Mouse (Mus musculus) retina, postnatal 1 day (tissue): Measurements from ENCODE around the gene Slc4a4.
A peak's percentile ranks its signal among the peaks of the same experiment; 100 is the strongest.

Experiments used
- DNase-seq: peaks from one replicate; pipeline ENCODE4 v3.0.0-alpha.2; 2012

The Slc4a4 gene

DNA sequence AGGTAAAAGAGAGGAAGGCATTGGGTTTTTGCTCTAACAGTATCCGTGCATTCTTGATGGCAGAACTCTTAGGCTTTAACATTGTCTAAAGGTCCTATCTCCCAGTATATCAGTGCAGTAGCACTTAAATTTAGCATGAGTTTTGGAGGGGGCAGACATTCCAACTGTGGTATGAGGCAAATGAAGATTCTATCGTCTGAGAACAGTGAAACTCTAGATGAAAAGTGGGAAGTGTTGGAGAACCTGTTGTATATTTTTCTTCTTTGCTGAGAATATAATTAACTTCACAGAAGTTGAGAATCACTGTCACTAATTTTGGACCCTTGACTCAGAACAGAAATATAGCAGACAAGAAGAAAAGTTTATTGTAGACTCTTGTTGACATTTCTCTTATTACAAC lies 128.2 kb downstream of the Slc4a4 start:
- DNase-seq, result no peak

GRCm38 (mm10) chr5:89015878-89016277 lies 129.3 kb downstream of the Slc4a4 start:
- no peak for DNase-seq

DNA sequence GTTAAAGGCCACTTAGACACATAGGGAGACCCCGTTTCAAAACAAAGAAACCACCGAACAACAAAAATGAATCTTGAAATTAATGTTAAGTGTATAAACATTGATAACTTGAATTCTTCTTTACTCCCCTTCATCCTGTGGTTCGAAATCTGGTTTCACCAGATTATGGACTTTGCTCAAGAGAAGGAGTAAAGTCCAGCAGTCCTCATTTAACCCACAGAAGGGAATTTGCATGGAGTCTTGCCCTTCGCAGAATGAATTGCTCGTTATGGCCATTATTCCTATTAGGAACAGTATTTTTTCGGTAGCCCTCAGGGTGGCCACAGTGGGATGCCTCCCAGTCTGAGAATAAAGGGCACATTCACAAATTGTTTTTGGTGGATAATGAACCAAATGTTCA lies 131.9 kb downstream of the Slc4a4 start:
- DNase-seq, result no peak

DNA sequence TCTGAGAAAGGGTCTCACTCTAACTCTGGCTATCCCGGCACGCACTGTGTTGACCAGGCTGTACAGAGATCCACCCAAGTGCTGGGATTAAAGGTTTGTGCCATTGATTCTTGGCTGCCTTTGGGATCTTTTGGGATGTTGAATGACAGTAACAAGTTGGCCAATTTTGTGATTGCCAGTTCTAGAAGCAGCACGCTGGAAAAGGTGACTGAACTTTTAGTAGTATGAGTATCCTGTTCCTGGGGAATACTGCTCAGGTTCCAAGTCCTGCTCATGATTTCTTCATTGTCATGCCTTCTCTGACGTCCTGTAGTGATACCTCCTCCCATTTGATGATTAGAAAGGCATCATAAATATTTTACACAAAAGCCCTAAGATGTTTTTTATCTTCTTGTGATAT lies 137.8 kb downstream of the Slc4a4 start:
- DNase-seq, result no peak

DNA sequence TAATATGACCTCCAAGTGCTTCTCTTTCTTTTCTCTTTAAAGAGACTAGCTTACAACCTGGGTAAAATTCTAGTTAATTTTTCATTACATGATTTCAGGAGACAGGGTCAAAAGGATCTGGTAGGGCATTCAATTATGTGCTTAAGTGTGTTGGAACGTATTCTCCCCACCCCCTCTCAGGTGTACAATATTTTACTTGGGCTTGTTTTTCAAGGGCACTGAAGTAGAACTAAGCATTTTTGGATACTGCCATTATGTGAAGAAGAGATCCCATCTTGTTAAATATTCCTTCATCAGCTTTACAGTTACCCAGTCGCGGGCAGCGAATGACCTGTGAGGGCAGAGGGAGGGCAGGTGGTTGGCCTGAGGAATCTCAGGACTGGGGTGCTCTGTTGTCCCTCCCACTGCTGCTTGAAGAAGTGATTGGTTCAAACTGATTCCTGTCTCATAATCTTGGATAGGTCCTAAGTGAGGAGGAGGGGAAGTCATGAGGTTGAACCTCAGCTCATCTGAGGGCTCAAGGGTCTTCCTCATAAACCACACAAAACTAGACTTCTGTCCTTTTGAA lies 141.0 kb downstream of the Slc4a4 start:
- DNase-seq, result no peak

GRCm38 (mm10) chr5:89032647-89033046 lies 146.0 kb downstream of the Slc4a4 start:
- DNase-seq, result no peak

GRCm38 (mm10) chr5:89033256-89033655 lies 146.6 kb downstream of the Slc4a4 start:
- DNase-seq, result no peak

- DNase-seq, result peak; percentile 10
Observed at GRCm38 (mm10) chr5:89036147-89036546, 149.5 kb downstream of the Slc4a4 start.

DNA sequence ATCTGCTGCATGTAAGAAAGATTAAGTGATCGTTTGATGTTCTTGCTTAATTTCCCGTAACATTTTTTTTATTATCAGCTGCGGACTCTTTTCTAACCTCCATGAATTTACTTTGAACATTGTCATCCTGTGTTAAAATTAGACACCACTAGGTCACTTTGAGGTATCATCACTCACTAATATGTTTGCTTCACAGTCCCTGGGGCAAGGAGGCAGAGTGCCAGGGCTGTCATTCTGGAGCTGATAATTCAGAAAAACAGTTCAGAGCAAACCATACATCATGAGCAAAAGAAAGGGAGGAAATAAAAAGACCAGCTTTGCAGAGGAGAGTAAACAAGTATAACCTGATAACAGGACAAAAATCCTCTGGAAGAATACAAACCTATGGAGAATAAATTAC lies 154.2 kb downstream of the Slc4a4 start:
- peak; percentile 3 for DNase-seq

GRCm38 (mm10) chr5:89043846-89044245 lies 157.2 kb downstream of the Slc4a4 start:
- no peak for DNase-seq

GRCm38 (mm10) chr5:89044801-89045200 lies 158.2 kb downstream of the Slc4a4 start:
- no peak for DNase-seq

GRCm38 (mm10) chr5:89051577-89051976 lies 165.0 kb downstream of the Slc4a4 start:
- DNase-seq, result no peak

DNA sequence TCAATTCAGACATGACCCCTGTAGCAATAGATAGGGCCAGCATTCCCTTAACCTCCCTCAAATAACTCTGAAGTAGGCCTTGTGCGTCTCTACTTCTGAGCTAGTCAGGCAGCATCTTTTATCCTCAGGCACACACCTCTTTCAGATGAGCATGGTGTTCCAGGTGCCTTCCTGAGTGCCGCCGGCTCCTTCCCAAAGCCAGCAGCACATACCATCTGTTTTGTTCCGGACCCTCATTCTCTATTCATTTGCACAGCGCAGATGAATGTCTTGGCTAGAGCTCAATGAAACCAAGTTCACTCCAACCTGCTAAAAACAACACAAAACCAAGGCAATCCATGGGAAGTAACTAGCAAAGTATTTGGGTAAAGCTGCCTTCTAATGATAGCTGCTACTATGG lies 165.6 kb downstream of the Slc4a4 start:
- DNase-seq, result no peak

DNA sequence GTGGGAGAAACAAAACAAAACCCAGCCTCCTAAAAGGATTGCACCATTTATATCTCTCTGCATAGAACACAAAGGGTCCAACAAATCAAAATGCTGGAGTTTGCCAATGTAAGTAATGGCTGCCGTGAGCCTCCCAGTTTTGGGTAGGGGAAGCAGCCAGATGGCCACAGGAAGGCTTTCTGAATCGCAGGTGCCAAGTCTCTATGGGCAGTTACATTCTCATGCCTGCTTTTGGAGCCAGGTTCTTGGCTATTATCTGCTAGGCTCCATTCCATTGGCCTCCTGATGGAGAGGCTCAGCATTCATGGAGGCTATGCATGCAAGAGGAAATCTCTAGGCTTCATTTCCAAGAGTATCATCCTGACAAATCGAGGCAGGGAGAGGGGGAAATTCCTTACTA lies 169.0 kb downstream of the Slc4a4 start:
- DNase-seq, result no peak

DNA sequence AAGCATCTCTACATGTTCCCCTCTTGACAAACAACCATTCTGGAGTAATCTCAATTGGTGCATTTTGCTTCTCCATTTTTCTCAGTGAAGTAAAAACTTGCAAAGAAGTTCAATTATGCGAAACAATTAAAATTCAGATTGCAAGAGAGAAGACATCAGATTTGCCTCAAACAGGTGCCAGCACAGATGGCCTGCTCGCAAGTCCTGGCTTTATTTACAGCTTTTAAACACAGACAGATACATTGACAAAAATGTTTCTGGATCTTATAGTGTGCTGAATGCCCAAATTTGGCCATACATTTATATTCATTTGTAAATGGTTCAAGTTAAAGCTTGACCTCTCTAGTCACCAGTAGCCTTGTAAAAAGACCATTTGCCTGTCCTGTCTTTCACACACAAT lies 169.8 kb downstream of the Slc4a4 start:
- no peak for DNase-seq

DNA sequence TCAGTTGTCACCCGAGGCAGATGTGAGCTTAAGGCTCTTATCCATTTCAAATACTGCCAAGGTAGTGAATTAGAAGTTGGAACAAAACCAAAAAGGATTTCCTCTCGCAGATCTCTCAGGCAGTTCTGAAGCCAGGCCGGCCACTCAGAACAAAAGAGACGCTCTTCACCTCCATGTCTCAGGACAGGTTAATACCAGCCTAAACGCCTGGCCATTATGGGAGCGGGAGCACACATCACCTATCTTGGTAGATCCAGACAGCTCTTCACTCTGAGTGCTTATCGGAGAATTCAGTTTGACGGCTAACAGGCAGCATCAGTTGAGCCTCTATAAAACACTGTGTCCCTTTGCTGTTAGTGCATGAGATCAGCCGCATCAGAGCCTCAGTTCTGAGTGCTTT lies 174.5 kb downstream of the Slc4a4 start:
- DNase-seq, result no peak

- no peak for DNase-seq
Observed at GRCm38 (mm10) chr5:89062286-89062685, 175.7 kb downstream of the Slc4a4 start.

GRCm38 (mm10) chr5:89067111-89067510 lies 180.5 kb downstream of the Slc4a4 start:
- DNase-seq, result no peak

DNA sequence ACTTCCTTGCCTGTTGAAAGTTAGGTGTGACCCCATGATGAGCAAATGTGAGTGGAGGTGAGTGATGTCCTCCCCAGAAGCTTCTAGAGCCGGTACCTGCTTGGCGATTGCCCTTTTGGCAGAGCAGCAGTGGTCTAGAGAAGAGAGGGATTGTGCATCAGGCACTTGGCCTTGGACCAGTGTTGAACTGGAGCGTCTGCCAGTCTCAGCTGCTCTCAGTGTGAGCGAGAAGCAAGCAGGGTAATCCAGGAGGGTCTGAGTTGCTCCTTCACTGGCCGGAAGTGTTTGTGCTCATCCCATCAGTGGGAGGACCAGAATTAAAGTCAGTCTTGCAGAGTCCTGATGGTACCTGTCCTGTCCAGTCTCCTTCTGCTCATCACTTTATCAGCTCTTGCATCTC lies 181.5 kb downstream of the Slc4a4 start:
- DNase-seq, result no peak

DNA sequence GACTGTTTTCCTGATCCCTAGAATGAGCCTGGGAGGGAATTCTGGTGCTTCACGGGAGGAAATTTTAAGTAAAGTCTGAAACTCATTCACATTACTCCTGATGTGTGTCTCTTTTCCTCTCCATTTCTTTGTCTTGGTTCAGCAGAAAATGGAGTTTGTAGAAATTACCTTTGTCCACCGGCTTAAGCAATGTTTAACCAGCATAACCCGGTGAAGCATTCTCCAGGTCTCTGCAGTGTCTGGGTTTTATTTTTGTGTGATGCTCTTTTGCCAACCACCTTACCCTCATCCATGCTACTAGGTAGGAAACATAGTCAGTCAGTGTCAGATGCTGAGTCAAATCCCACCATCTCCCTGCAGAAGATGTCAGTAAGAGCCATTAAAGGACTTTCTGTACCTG lies 183.4 kb downstream of the Slc4a4 start:
- no peak for DNase-seq

- no peak for DNase-seq
Observed at GRCm38 (mm10) chr5:89071957-89072356, 185.3 kb downstream of the Slc4a4 start.

DNA sequence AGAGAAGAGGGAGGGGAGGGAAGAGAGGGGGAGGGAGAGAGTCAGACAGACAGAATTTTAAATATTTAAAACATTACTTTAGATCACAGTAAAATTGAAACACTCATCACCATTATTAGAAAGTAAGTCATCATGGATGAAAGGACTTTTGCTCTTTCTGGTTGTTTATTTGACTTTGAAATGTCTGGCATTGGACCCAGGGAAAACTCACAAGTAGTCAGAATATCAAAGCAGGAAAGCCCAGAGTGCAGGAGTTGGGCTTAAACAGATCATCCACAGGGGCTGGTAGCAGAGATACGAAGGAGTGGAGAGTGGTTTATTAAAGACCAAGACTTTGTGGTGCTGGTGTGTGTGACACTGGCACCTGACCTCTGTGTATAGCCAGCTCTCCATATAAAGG lies 191.1 kb downstream of the Slc4a4 start:
- DNase-seq, result no peak

- no peak for DNase-seq
Observed at GRCm38 (mm10) chr5:89083476-89083875, 196.9 kb downstream of the Slc4a4 start.

DNA sequence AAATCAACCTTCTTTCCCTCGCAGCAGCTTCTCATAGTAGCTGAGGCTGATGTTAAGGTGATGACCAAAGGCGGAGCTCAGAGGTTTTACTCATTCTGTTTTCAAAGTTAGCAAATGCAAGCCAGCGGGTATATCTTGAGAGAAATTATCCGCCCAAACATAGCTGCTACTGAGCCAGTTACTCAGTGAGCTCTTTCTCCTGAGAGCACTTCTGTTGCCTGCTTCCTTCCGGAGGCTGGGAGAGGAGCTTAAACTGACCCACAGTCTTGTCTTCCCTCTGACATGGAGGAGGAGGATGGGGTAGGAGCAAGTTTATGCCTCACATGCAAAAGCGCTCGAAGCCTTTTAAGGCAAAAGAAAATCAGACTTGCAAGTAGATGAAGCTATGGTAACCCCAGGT lies 201.3 kb downstream of the Slc4a4 start:
- DNase-seq, result no peak

DNA sequence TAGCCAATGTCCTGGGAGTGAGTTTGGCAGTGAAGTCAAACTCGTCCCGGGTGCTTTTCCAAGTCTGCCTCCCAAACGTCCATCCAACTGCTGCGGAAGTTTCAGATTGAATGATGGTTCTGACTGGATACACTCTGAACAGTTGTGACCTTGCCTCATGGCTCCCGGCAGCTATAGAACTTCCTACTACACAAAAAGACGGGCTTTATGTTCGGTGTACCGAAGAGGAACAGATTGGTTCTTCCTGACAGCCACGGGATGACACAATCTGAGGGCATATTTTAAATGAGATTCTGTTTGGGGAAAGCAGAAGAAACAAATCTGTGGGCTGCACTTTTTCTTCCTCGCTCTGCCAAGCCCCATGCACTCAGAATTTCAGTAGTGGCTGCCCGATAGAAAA lies 201.8 kb downstream of the Slc4a4 start:
- DNase-seq, result no peak

DNA sequence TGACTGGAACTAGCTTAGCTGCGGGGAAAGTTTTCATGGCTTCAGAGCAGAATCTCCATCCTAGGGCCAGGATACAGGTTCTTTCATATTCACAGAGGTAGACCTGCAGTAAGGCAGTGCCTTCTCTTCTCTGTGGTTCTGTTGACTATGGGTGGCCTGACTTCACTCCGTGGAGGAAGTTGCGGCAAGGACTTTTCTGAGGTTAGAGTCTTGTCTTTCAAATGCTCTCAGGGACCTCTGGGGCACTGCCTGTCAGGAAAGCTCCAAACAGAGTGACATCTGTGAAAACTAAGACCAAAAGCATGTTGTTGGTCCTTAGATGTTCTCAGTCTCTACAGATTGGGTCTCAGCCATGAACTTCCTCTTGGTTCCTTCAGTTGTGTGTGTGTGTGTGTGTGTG lies 203.5 kb downstream of the Slc4a4 start:
- no peak for DNase-seq
